Comparison of ENCODE assay signal across 7 mouse cellular contexts in genomic region chr10:81414682-81415081, GRCm38 (mm10). TPM values are rescaled to one million over a fixed set of nuclear protein-coding genes. Genes with fewer than 3 reads are reported as not detected.
A peak's percentile ranks its signal among the peaks of the same experiment; 100 is the strongest.
DNase-seq lines count a peak whose midpoint lies in the region; ATAC-seq and TF ChIP-seq lines count a peak whose summit lies in the region.

No protein-coding gene starts in this region.

- peak overlapping the region; percentile 68 for H3K27ac ChIP-seq in ES-Bruce4 (ENCODE audit: insufficient read depth, low read length)
- H3K27ac ChIP-seq in liver, embryonic 12.5 days = peak overlapping the region; percentile 36; the same call in 1 of the 2 replicates

- no peaks in the 10 kb centered on the region for H3K9me3 ChIP-seq in ES-Bruce4 (replicated peaks; ENCODE audit: control insufficient read depth, insufficient read depth, low read length, poor library complexity, severe bottlenecking)
- H3K9me3 ChIP-seq in liver, embryonic 12.5 days (replicated peaks) = no peaks in the 10 kb centered on the region

- intact Hi-C loops in heart, postnatal 10 days (cut with DNase I) = loop anchor here (1.0 kb wide), 1 partner anchor 14 kb away; no protein-coding TSS in a partner anchor

- no peak overlapping the region for H3K4me2 ChIP-seq in liver, embryonic 12.5 days

- H3K27me3 ChIP-seq in ES-Bruce4 (ENCODE audit: control insufficient read depth, insufficient read depth, low read length, poor library complexity, severe bottlenecking) = no peaks in the 10 kb centered on the region
- peaks cover 29% of the 10 kb centered on the region for H3K27me3 ChIP-seq in liver, embryonic 12.5 days (replicated peaks)

- H3K36me3 ChIP-seq in ES-Bruce4 (ENCODE audit: control insufficient read depth, insufficient read depth, low read length, poor library complexity, severe bottlenecking) = no peaks in the 10 kb centered on the region
- no peaks in the 10 kb centered on the region for H3K36me3 ChIP-seq in liver, embryonic 12.5 days

- no peak overlapping the region for H3K4me3 ChIP-seq in ES-Bruce4 (ENCODE audit: low read depth, low read length)
- H3K4me3 ChIP-seq in liver, embryonic 12.5 days = no peak overlapping the region

- TF ChIP-seq POLR2A in ES-Bruce4 (IDR thresholded peaks at IDR 0.05; ENCODE audit: insufficient read depth, low read length) = no peak

- no peak for TF ChIP-seq CTCF in ES-Bruce4 (IDR thresholded peaks at IDR 0.05; ENCODE audit: low read depth, low read length)

- H3K4me1 ChIP-seq in ES-Bruce4 (ENCODE audit: control insufficient read depth, insufficient read depth, low read length) = peaks cover 45% of the 10 kb centered on the region
- peaks cover 86% of the 10 kb centered on the region for H3K4me1 ChIP-seq in liver, embryonic 12.5 days

- no peak overlapping the region for H3K9ac ChIP-seq in ES-Bruce4 (ENCODE audit: low read depth, poor library complexity, severe bottlenecking)
- H3K9ac ChIP-seq in liver, embryonic 12.5 days = no peak overlapping the region

- no peak for TF ChIP-seq EP300 in ES-Bruce4 (IDR thresholded peaks at IDR 0.05; ENCODE audit: insufficient read depth, low read depth, low read length)

- DNase-seq in ZHBTc4 (ENCODE audit: low read depth, low spot score) = peak; percentile 71
- DNase-seq in heart, postnatal 10 days = peak; percentile 78 to 81
- peak; percentile 76 for DNase-seq in testis, postnatal 10 days (ENCODE audit: low spot score)
- no peak for DNase-seq in ovary, postnatal 36 days (ENCODE audit: low spot score)
- DNase-seq in right cerebral cortex, adult 2 months (ENCODE audit: low spot score in 2 of 2) = no peak

- no peak for ATAC-seq in liver, embryonic 12.5 days

RNA-seq across cellular contexts. Expression of gene Smim24, which starts 21.8 kb away (rescaled TPM):
- 4.8 and 5.3 TPM in 2 replicates for polyA plus RNA-seq in ES-Bruce4 (2011; ENCODE audit: insufficient read depth, insufficient read length, low read depth, missing spikeins)
- 1 to 10 TPM; 1.3 to 2.2 TPM for total RNA-seq in heart, postnatal 10 days (2021)
- polyA plus RNA-seq in liver, embryonic 12.5 days (2016; fragmentation: Nextera tagmentation; extraction: Ambion mirVana) = 1.8 TPM in 2 replicates

RNA-seq across cellular contexts. Expression of gene Gm48552, which starts 25.9 kb away (rescaled TPM):
- 1.1 TPM in 1 of 2 replicates, not detected in the other for polyA plus RNA-seq in ES-Bruce4 (2011; ENCODE audit: insufficient read depth, insufficient read length, low read depth, missing spikeins)
- under 1 TPM; 0.77 to 0.98 TPM for total RNA-seq in heart, postnatal 10 days (2021)
- polyA plus RNA-seq in liver, embryonic 12.5 days (2016; fragmentation: Nextera tagmentation; extraction: Ambion mirVana) = 0.71 and 0.98 TPM in 2 replicates

RNA-seq across cellular contexts. Expression of gene Gm48551, which starts 30.4 kb away (rescaled TPM):
- polyA plus RNA-seq in ES-Bruce4 (2011; ENCODE audit: insufficient read depth, insufficient read length, low read depth, missing spikeins) = 1.5 TPM in 1 of 2 replicates, not detected in the other
- total RNA-seq in heart, postnatal 10 days (2021) = under 1 TPM; 0.74 to 0.87 TPM
- 0.68 and 1.2 TPM in 2 replicates for polyA plus RNA-seq in liver, embryonic 12.5 days (2016; fragmentation: Nextera tagmentation; extraction: Ambion mirVana)

RNA-seq across cellular contexts. Expression of gene Dohh, which starts 30.5 kb away (rescaled TPM):
- polyA plus RNA-seq in ES-Bruce4 (2011; ENCODE audit: insufficient read depth, insufficient read length, low read depth, missing spikeins) = 52.9 and 70.3 TPM in 2 replicates
- 10 to 100 TPM; 53.2 to 57.5 TPM for total RNA-seq in heart, postnatal 10 days (2021)
- polyA plus RNA-seq in liver, embryonic 12.5 days (2016; fragmentation: Nextera tagmentation; extraction: Ambion mirVana) = 70.0 and 74.5 TPM in 2 replicates

RNA-seq across cellular contexts. Expression of gene Fzr1, which starts 36.4 kb away (rescaled TPM):
- 47.8 and 51.4 TPM in 2 replicates for polyA plus RNA-seq in ES-Bruce4 (2011; ENCODE audit: insufficient read depth, insufficient read length, low read depth, missing spikeins)
- 10 to 100 TPM; 39.7 to 41.2 TPM for total RNA-seq in heart, postnatal 10 days (2021)
- polyA plus RNA-seq in liver, embryonic 12.5 days (2016; fragmentation: Nextera tagmentation; extraction: Ambion mirVana) = 93.8 and 100 TPM in 2 replicates

Comparison
In these comparisons a context has a peak if more than half of its experiments do, and no peak if none do; other contexts are left out.
1. DNase-seq: peak in ZHBTc4 (single experiment), heart, postnatal 10 days (2 of 2) and testis, postnatal 10 days (single experiment); none in ovary, postnatal 36 days (single experiment) and right cerebral cortex, adult 2 months (0 of 2).